Mouse (Mus musculus): ENCODE results near the gene Zfp866. TPM values are rescaled to one million over a fixed set of nuclear protein-coding genes. Genes with fewer than 3 reads are reported as not detected.

The Zfp866 gene
- total RNA-seq, 1 experiment, result 19.1 TPM

DNA sequence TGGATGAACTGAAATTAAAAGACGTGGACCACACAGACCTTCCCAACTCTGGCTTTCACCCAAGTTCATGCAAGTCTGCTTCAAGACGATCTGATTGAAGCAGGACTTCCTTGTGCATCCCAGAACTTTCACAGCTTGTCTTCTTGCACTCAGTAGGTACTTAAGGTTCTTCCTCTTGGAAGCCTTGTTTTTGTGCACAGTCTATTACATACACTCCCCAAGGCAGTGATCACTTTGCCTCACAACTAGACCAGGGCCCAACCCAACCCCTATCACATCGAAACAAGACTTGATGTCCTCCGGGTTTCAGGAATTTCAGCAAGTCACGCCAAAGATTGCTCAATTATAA, 73.8 kb downstream of the Zfp866 start:
- TF ChIP-seq MAFK (IDR thresholded peaks at IDR 0.05; ENCODE audit: insufficient read depth, low read depth, low read length), result no peak
- no peak for TF ChIP-seq ZC3H11A (IDR thresholded peaks at IDR 0.05; ENCODE audit: borderline replicate concordance, low read depth, low read length)
- TF ChIP-seq CHD2 (IDR thresholded peaks at IDR 0.05; ENCODE audit: low read depth, low read length), result no peak
- no peak for TF ChIP-seq ZNF384 (IDR thresholded peaks at IDR 0.05; ENCODE audit: low read depth, low read length)
- no peak for TF ChIP-seq HCFC1 (IDR thresholded peaks at IDR 0.05; ENCODE audit: borderline replicate concordance, insufficient read depth, low read length)
- no peak for DNase-seq (ENCODE audit: low read depth, low spot score)
- Histone ChIP-seq H3K4me1 (ENCODE audit: control insufficient read depth in 2 of 2, insufficient read depth in 2 of 2, low read length in 2 of 2, poor library complexity in 1 of 2) (no peaks in the 10 kb centered on the region), H3K36me3 (ENCODE audit: control insufficient read depth, insufficient read depth, low read length, poor library complexity, severe bottlenecking) (no peaks in the 10 kb centered on the region), H3K9ac (ENCODE audit: insufficient read depth, low read depth, low read length, poor library complexity, severe bottlenecking) (no peak overlapping the region), H3K9me3 (ENCODE audit: control insufficient read depth, insufficient read depth, low read depth, low read length) (peaks cover 3% of the 10 kb centered on the region; the same call in 1 of the 2 replicates), H3K27ac (ENCODE audit: insufficient read depth, low read depth, low read length, poor library complexity, severe bottlenecking) (no peak overlapping the region), H3K4me3 (ENCODE audit: insufficient read depth in 1 of 2, low read depth in 1 of 2, low read length in 2 of 2, poor library complexity in 1 of 2, severe bottlenecking in 1 of 2) (no peak overlapping the region)
- in situ Hi-C loops (cut with MboI; ENCODE audit: low sequenced_read_pairs in 2 of 2, unreplicated experiment in 2 of 2), result no loop called here

DNA sequence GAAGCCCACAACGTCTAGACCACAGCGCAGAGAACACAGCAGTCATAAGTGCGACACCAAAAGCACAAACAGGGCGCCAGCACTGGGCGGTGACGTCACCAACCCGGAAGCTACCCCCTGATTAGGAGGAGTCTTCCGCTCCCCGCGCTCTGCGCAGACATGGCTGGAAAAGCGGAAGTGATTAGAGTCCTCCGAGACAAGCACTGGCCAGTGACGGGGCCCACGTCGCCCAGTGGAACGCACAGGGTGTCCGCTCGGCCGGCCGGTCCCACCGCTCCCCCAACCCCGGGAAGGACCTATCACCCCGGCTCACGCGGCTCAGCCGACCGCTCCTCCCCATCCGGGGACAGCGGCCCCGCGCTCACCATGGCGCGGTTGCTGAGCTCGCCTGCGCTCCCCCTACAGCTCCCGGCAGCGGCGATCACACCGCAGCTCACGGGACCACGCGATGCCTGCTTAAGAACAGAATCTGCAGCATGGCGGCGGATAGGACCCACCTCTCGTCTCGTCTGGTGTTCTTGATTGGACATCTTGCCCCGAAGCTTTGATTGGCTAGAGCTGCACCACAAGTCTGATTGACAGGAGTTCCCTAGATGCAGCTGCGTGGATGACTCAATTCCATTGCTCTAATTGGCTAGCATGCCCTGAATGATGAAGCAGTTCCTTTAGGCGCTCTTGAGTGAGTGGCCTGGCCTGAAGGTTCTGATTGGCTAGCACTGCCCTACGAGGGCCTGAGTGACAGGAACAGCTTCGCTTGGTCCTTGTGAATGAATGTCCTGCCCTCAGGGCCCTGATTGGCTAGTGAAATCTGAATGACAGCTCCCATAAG, 74.4 kb downstream of the Zfp866 start:
- in situ Hi-C loops (cut with MboI; ENCODE audit: low sequenced_read_pairs in 2 of 2, unreplicated experiment in 2 of 2), result no loop called here
- H3K36me3 ChIP-seq (ENCODE audit: control insufficient read depth, insufficient read depth, low read length, poor library complexity, severe bottlenecking), result no peaks in the 10 kb centered on the region
- H3K4me1 ChIP-seq (ENCODE audit: control insufficient read depth in 2 of 2, insufficient read depth in 2 of 2, low read length in 2 of 2, poor library complexity in 1 of 2), result no peaks in the 10 kb centered on the region
- H3K27ac ChIP-seq (ENCODE audit: insufficient read depth, low read depth, low read length, poor library complexity, severe bottlenecking), result peak overlapping the region; percentile 97
- H3K4me3 ChIP-seq (ENCODE audit: insufficient read depth in 1 of 2, low read depth in 1 of 2, low read length in 2 of 2, poor library complexity in 1 of 2, severe bottlenecking in 1 of 2), result peak overlapping the region; percentile 75 to 80
- DNase-seq (ENCODE audit: low read depth, low spot score), result peak; percentile 81
- peaks cover 3% of the 10 kb centered on the region; the same call in 1 of the 2 replicates for H3K9me3 ChIP-seq (ENCODE audit: control insufficient read depth, insufficient read depth, low read depth, low read length)
- TF ChIP-seq ZC3H11A (IDR thresholded peaks at IDR 0.05; ENCODE audit: borderline replicate concordance, low read depth, low read length) (no peak), ZNF384 (IDR thresholded peaks at IDR 0.05; ENCODE audit: low read depth, low read length) (no peak), MAFK (IDR thresholded peaks at IDR 0.05; ENCODE audit: insufficient read depth, low read depth, low read length) (peak; percentile 40; the same call in 1 of the 2 replicates), HCFC1 (IDR thresholded peaks at IDR 0.05; ENCODE audit: borderline replicate concordance, insufficient read depth, low read length) (peak; percentile 43; the same call in 1 of the 2 replicates), CHD2 (IDR thresholded peaks at IDR 0.05; ENCODE audit: low read depth, low read length) (peak; percentile 87)
- H3K9ac ChIP-seq (ENCODE audit: insufficient read depth, low read depth, low read length, poor library complexity, severe bottlenecking), result peak overlapping the region; percentile 85

DNA sequence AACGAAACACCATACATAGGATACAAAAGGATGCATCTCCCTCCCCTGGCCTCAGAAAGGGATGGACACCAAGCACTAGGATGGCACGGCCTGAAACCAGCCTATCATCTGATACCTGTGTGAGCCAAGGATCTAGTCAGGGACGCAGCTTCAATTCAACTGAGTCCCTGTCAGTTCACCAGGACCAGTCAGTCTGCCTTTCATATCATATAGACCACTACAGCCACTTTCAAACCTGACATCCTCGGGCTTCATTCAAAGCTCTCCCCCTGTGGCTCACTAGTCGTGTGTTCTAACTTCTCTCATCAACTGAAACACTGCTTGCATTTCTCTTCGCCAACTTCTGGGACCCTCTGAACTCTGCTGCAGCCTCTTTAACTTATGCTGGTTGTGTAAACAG, 75.6 kb downstream of the Zfp866 start:
- TF ChIP-seq ZNF384 (IDR thresholded peaks at IDR 0.05; ENCODE audit: low read depth, low read length) (no peak), MAFK (IDR thresholded peaks at IDR 0.05; ENCODE audit: insufficient read depth, low read depth, low read length) (no peak), ZC3H11A (IDR thresholded peaks at IDR 0.05; ENCODE audit: borderline replicate concordance, low read depth, low read length) (no peak), CHD2 (IDR thresholded peaks at IDR 0.05; ENCODE audit: low read depth, low read length) (no peak), HCFC1 (IDR thresholded peaks at IDR 0.05; ENCODE audit: borderline replicate concordance, insufficient read depth, low read length) (no peak)
- DNase-seq (ENCODE audit: low read depth, low spot score), result no peak
- no peaks in the 10 kb centered on the region for H3K36me3 ChIP-seq (ENCODE audit: control insufficient read depth, insufficient read depth, low read length, poor library complexity, severe bottlenecking)
- in situ Hi-C loops (cut with MboI; ENCODE audit: low sequenced_read_pairs in 2 of 2, unreplicated experiment in 2 of 2), result no loop called here
- H3K4me3 ChIP-seq (ENCODE audit: insufficient read depth in 1 of 2, low read depth in 1 of 2, low read length in 2 of 2, poor library complexity in 1 of 2, severe bottlenecking in 1 of 2), result no peak overlapping the region
- peaks cover 3% of the 10 kb centered on the region; the same call in 1 of the 2 replicates for H3K9me3 ChIP-seq (ENCODE audit: control insufficient read depth, insufficient read depth, low read depth, low read length)
- no peaks in the 10 kb centered on the region for H3K4me1 ChIP-seq (ENCODE audit: control insufficient read depth in 2 of 2, insufficient read depth in 2 of 2, low read length in 2 of 2, poor library complexity in 1 of 2)
- H3K9ac ChIP-seq (ENCODE audit: insufficient read depth, low read depth, low read length, poor library complexity, severe bottlenecking), result no peak overlapping the region
- no peak overlapping the region for H3K27ac ChIP-seq (ENCODE audit: insufficient read depth, low read depth, low read length, poor library complexity, severe bottlenecking)

DNA sequence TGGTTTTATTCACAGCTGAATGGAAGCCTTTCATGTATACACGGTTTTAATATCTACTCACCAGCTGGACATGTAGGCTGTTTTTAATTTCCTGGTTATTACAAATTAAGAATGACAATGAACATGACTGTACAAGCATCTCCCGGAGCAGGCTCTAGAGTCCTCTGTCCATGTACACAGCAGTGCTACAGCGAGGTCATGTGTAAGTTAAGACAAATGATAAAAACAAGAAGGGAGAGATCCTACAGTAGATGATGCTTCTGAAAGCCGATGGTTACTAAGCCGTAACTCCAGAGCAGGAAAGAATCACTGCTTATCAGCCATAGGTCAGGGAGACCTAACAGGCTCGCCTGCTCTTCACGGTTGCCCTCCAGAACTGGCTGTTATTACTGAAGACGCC, 77.5 kb downstream of the Zfp866 start:
- no peak overlapping the region for H3K9ac ChIP-seq (ENCODE audit: insufficient read depth, low read depth, low read length, poor library complexity, severe bottlenecking)

More for the DNA sequence above, 77.5 kb downstream of the Zfp866 start:
- Histone ChIP-seq H3K27ac (ENCODE audit: insufficient read depth, low read depth, low read length, poor library complexity, severe bottlenecking) (no peak overlapping the region), H3K4me1 (ENCODE audit: control insufficient read depth in 2 of 2, insufficient read depth in 2 of 2, low read length in 2 of 2, poor library complexity in 1 of 2) (no peaks in the 10 kb centered on the region), H3K36me3 (ENCODE audit: control insufficient read depth, insufficient read depth, low read length, poor library complexity, severe bottlenecking) (no peaks in the 10 kb centered on the region), H3K9me3 (ENCODE audit: control insufficient read depth, insufficient read depth, low read depth, low read length) (peaks cover 3% of the 10 kb centered on the region; the same call in 1 of the 2 replicates), H3K4me3 (ENCODE audit: insufficient read depth in 1 of 2, low read depth in 1 of 2, low read length in 2 of 2, poor library complexity in 1 of 2, severe bottlenecking in 1 of 2) (no peak overlapping the region)
- DNase-seq (ENCODE audit: low read depth, low spot score), result no peak
- TF ChIP-seq CHD2 (IDR thresholded peaks at IDR 0.05; ENCODE audit: low read depth, low read length), result no peak
- TF ChIP-seq MAFK (IDR thresholded peaks at IDR 0.05; ENCODE audit: insufficient read depth, low read depth, low read length), result no peak
- TF ChIP-seq HCFC1 (IDR thresholded peaks at IDR 0.05; ENCODE audit: borderline replicate concordance, insufficient read depth, low read length), result no peak
- no peak for TF ChIP-seq ZC3H11A (IDR thresholded peaks at IDR 0.05; ENCODE audit: borderline replicate concordance, low read depth, low read length)
- no peak for TF ChIP-seq ZNF384 (IDR thresholded peaks at IDR 0.05; ENCODE audit: low read depth, low read length)
- in situ Hi-C loops (cut with MboI; ENCODE audit: low sequenced_read_pairs in 2 of 2, unreplicated experiment in 2 of 2), result no loop called here

Other genes starting within 250 kb of the Zfp866 start
- 12.6 and 21.2 TPM in 2 replicates for gene Zfp868, start 165.6 kb downstream of the Zfp866 start, total RNA-seq (2012; rRNA removed)
- gene Zfp964, start 136.7 kb downstream of the Zfp866 start, total RNA-seq (2012; rRNA removed), result 0.79 and 0.85 TPM in 2 replicates
- gene Zfp869, start 80.5 kb downstream of the Zfp866 start, total RNA-seq (2012; rRNA removed), result 5.5 and 6.7 TPM in 2 replicates
- 2.1 and 2.7 TPM in 2 replicates for gene Zfp963, start 41.2 kb downstream of the Zfp866 start, total RNA-seq (2012; rRNA removed)
- gene Gm20422, start 16.3 kb downstream of the Zfp866 start, total RNA-seq (2012; rRNA removed), result not detected in 2 replicates
- 123 and 193 TPM in 2 replicates for gene Atp13a1, start within 50 bp of the Zfp866 start, total RNA-seq (2012; rRNA removed)
- gene Gmip, start 17.5 kb upstream of the Zfp866 start, total RNA-seq (2012; rRNA removed), result 5.9 and 6.4 TPM in 2 replicates
- 5.6 and 8.3 TPM in 2 replicates for gene Lpar2, start 31.3 kb upstream of the Zfp866 start, total RNA-seq (2012; rRNA removed)
- gene Pbx4, start 41.3 kb upstream of the Zfp866 start, total RNA-seq (2012; rRNA removed), result 5.2 and 6.1 TPM in 2 replicates
- 7.3 and 10.7 TPM in 2 replicates for gene Cilp2, start 96.5 kb upstream of the Zfp866 start, total RNA-seq (2012; rRNA removed)
- 2.5 and 4.0 TPM in 2 replicates for gene Tssk6, start 111.0 kb upstream of the Zfp866 start, total RNA-seq (2012; rRNA removed)
- gene Ndufa13, start 111.4 kb upstream of the Zfp866 start, total RNA-seq (2012; rRNA removed), result 146 and 243 TPM in 2 replicates
- gene Yjefn3, start 111.5 kb upstream of the Zfp866 start, total RNA-seq (2012; rRNA removed), result 7.0 and 8.5 TPM in 2 replicates
- 139 and 148 TPM in 2 replicates for gene Gatad2a, start 205.2 kb upstream of the Zfp866 start, total RNA-seq (2012; rRNA removed)

Measured in ES-E14 (cell line).